Mouse (Mus musculus) B cell, adult 2 months (primary cell): ENCODE data around the gene Apela.

Source experiments
- DNase-seq, 2 experiments: peaks; one replicate each; pipeline ENCODE4 v3.0.0; 2022

Apela gene

DNA sequence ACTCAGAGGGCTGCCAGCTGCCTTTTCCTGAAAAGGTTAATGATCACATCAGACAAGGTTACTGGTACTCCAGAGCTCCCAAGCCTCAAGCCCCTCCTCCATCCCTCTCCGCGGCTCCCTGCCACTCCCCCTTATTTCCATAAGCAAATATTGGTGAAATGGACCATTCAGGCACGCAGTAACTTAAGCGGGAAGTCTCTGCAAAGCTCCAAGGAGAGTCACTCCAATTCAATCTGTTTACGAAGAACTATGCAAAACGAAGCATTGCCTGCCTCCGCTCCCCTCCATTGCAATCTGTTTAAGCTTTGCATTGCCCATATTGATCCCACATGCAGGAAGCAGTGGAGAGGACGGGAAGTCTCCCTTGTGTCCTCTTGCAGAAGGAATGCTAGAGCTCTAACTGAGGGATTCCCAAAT lies at the start of gene Apela:
Gene Apela, minus strand, starts transcription at position 220 of the 417 bp plus-strand sequence.
- no peak for DNase-seq

- DNase-seq = no peak
Measured at GRCm38 (mm10) chr8:65085680-65086079, 48.5 kb upstream of the Apela start.

- no peak for DNase-seq
Measured at GRCm38 (mm10) chr8:65080731-65081130, 43.6 kb upstream of the Apela start.

DNA sequence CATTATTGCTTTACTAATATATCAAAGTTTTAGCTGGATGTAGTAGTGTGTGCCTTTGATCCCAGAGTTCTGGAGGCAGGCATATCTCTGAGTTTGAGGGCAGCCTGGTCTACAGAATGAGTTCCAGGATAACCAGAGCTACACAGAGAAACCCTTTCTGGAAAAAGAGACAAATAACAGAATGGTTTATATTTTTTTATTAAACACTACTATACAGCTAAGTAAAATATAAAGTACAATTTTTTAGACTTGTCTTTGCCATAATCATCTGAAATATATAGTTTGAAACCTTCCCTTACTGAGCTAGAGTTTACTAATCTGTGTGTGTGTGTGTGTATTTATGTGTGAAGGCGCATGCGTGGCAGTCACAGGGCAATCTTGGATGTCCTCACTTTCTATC lies 37.6 kb upstream of the Apela start, which contains the start of gene Gm10663:
Gene Gm10663, plus strand, starts transcription at position 301 of the 400 bp plus-strand sequence.
- no peak for DNase-seq

GRCm38 (mm10) chr8:65070996-65071395 lies 33.9 kb upstream of the Apela start:
- no peak for DNase-seq

DNA sequence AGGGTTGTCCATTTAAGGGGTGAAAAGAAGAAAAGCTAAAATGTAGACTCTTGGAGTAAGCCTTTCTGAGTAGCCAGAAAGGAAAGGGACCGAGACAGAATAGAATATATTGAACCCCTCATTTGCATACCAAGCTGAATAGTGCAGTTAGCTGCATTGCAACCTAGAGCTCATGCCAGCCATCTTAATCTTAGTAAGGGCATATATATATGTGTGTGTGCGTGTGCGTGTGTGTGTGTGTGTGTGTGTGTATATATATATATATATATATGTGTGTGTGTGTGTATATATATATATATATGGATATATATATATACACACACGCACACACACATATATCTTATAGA lies 31.3 kb upstream of the Apela start:
- DNase-seq = no peak

DNA sequence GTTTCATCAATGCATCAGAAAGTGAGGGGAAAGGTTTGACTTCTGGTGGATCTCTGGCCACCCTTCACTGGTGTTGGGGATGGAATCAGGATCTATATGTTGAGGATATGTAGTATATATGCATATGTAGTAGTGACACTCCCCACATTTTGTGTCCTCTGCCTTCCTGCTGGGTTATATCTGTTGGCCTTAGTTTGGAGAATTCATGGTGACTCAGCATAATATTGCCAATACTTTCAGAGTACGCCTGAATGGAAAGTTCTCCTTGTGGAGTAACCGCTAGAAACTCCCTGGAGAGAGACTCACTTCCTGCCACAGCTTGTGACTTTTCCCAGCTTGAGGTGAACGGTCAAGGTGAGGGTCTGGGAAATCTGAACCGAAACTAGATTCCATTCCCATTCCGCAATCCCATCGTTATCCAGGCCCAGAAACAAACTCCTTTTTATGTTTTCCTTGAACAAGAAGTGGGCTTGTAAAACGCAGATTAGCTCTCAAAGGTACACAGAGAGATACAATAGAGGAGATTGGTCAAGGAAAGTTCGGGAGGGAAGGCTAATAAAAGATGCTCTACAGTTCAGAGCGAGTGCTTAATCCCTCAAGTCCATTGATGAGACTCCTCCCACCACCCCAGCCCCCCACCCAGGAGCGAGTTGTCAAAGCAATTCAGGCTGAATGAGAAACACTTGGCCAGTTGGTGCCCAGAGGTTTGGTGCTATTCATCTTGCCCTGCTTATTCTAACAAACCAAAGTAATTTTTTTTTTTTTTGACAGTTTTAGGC lies 30.7 kb upstream of the Apela start:
- no peak for DNase-seq

- no peak for DNase-seq
Measured at GRCm38 (mm10) chr8:65067031-65067430, 29.9 kb upstream of the Apela start.

GRCm38 (mm10) chr8:65065622-65066021 lies 28.5 kb upstream of the Apela start:
- DNase-seq = no peak

GRCm38 (mm10) chr8:65064071-65064470 lies 26.9 kb upstream of the Apela start:
- DNase-seq = no peak

DNA sequence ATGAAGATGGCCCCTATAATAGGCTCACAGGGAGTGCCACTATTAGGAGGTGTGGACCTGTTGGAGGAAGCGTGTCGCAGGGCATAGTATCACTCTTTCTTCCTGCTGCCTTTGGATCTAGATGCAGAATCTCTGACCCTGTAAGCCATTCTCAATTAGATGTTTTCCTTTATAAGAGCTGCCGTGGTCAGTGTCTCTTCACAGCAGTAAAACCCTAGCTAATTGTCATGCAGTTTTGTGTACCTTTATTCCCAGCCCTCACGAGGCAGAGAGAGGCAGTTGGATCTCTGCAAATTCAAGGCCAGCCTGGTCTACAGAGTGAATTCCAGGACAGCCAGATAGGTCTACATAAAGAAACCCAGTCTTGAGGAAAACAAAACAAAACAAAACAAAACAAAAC lies 25.1 kb upstream of the Apela start:
- no peak for DNase-seq

DNA sequence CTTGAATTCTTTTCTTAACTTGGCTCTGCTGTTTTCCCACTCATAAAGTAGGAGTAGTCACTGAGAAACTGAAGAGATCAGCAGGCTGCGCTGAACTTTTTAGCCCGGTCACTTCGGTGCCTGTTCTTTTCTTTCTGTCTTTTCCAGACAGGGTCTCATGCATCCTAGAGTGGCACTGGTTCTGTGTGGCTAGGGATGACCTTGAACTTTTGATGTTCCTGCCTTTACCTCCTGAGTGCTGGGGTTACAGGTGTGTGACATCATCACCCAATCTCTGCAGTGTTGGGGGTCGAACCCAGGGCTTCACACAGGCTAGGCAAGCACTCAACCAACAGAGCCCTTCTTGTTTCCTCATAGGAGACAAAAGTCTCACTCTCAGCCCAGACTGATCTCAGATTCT lies 19.6 kb upstream of the Apela start:
- no peak for DNase-seq

GRCm38 (mm10) chr8:65053968-65054367 lies 16.8 kb upstream of the Apela start:
- DNase-seq = no peak

DNA sequence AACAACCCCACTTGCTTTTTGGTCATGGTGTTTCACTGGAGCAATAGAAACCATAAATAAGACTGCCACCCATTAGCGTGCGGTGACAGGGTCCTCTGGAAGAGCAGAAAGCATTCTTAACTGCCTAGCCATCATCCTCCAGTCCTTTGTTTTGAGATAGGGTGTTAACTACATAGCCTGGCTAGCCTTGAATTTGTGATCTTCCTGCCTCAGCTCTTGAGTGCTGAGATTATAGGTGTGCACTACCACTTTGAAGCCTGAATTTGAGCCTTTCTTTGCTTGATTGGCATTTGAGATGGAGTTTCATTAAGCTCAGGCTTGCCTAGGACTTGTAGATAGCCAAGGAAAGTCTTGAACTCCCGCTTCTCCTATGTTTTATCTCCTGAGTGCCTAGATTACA lies 16.4 kb upstream of the Apela start:
- no peak for DNase-seq

GRCm38 (mm10) chr8:65047801-65048200 lies 10.7 kb upstream of the Apela start:
- no peak for DNase-seq

DNA sequence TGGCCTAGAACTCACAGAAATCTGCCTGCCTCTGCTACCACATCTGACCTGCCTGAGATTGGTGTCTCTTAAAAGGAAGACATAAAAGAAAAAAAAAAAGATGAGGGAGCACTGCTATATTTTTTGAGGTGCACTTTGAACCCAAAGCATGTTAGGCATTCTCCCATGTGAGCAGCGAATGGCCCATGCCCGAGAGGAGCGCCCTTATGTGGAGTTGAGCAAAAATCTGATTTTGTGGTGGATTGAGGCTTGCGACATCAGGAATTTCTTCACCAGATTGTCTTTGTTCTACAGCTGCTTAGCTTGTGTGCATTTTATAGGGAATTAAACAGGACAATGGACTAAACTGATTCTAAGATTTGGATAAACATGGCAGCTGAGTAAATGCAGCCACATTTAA lies 10.1 kb upstream of the Apela start:
- no peak for DNase-seq

DNA sequence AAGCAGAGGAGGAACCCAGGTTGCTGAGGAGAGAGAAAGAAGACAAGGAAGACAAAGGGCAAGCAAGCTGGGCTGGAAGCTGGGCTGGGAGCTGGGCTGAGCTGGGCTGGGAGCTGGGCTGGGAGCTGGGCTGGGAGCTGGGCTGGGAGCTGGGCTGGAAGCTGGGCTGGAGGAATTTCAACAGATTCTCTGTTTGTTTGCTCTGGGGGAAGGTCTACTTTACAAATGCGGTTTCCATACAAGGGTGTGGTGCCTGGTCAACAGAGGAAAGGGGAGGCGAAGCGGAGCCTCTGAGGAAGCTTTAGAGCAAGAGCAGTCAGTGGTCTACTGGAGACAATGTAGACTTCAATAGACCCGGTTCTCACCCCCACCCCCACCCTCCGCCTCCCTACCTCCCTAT lies 9.4 kb upstream of the Apela start:
- no peak for DNase-seq

DNA sequence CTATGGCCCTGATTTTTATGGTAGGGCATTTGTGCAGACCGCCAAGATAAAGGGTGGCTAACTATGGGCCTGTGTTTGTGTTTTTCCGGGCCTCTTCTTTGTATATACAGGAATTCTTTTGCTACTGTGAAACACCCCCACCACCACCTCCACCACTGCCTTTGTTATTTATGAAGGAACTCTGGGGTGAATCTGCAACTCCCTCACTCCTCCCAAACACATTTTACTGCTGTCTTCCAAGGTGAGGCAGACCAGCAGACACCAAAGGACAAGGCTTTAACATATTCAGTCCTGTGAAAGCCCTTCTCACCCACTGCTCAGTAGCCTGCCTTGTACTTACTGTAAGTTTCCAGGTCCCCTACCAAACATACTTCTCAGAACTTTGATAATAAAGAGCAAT lies 3.0 kb downstream of the Apela start:
- no peak for DNase-seq

GRCm38 (mm10) chr8:65033056-65033455 lies 4.1 kb downstream of the Apela start:
- DNase-seq = no peak

DNA sequence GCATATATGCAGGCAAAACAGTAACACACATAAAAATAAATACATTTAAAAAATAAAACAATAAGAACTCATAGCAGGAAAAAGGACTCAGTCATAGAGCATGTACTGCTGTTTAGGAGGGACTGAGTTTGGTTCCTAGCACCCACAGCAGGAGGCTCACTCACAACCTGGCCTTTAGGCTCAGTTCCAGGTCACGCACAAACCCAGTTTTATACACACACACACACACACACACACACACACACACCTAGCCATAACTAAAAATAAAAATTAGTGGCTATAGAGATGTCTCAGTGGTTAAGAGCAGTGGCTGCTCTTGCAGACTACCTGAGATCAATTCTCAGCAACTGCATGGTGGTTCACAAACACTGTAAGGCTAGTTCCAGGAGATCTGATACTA lies 5.0 kb downstream of the Apela start:
- DNase-seq = no peak

- DNase-seq = no peak
Measured at GRCm38 (mm10) chr8:65030735-65031485, 6.2 kb downstream of the Apela start.

- DNase-seq = no peak
Measured at GRCm38 (mm10) chr8:65029776-65030175, 7.4 kb downstream of the Apela start.

DNA sequence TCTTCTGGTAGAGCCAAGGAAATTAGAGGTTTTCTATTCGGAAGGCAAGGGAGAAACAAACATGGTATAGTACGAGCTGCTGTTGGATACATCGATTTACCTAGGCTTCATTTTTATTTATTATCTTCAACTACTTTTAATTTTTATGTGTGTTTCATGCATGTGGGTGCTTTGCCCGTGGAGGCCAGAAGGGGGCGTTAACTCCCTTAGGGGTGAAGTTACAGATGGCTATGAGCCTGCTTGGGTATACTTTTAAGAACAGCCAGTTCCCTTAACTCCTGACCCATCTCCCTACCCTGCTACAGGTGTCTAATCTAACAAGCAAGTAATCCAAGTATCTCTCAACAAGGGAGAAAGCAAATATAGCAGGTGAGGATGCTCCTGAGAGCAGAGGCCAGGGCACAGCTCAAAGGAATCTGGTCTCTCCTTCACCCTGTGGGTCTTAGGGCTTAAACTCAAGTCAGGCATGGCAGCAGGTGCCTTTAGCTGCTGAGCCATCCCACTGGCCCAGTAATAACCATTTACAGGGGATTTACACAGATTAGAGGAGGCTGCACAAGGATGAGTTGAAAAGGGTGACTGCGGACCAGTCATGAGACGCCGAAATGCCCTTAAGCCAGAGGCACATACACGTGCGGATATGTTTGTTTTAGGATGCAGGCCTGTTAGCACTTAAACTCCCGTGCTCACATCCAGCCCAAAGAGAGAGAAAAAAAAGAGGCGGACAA lies 8.0 kb downstream of the Apela start:
- DNase-seq = no peak

GRCm38 (mm10) chr8:65022485-65022884 lies 14.7 kb downstream of the Apela start:
- peak; percentile 61 to 66 for DNase-seq
